Mouse (Mus musculus): ENCODE data around the gene Gm11213. TPM values are rescaled to one million over a fixed set of nuclear protein-coding genes. Genes with fewer than 3 reads are reported as not detected.

Gene Gm11213
- polyA plus RNA-seq, 1 experiment from 2014 or later, result not detected

DNA sequence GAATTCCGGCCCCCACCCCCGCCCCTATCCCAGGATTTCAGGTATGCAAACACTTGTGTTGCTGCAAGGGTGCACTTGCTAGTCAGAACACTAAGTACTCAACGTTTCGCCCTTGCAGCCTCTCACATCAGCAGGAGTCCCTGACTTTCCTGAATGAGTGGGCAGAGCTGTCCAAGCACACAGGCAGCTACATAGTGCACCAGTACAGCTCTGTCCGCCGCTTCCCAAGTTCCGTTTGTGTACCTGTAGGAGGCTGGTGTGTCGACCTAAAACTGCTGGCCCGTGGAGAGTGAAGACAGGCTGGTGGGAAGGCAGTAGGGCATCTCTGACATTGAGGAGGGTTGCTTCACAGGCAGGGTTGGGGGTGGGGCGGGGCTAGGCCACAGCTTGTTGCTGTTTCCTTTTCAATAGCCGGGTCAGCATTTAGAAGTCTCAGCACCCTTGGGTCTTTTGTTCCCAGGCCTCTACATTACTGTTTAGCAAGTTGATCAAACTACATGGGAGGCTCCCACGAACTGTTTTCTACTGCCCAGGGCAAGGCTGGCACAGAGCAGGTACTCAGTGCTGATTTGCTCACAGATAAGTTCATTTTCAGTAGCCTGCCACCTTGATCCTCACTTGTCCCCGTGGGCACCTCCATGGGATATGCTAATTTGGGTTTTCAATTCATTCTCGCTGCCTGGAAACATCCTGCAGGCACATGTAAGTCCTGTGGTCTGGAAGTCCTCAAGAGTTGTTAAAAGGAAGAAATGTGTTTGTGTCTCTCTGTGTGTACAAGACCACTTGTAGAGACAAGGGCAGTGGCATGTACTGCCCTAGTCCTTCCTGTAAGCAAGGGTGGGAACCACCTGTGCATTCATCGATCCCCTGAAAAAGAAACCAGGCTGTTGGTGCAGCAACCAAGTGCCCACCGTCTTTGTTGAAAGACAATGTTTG, 47.7 kb downstream of the Gm11213 start:
- no peak for ATAC-seq (ENCODE audit: low FRiP score)
- 0 out of 2 replicates have a peak, but pooled peaks cover 3% of the 10 kb centered on the region for H3K27me3 ChIP-seq (replicated peaks)
- H3K4me3 ChIP-seq (replicated peaks), result 0 out of 2 replicates have a peak overlapping the region, but pooled peaks have one; percentile 64
- H3K9me3 ChIP-seq (replicated peaks), result no peaks in the 10 kb centered on the region
- no peak overlapping the region for H3K9ac ChIP-seq (replicated peaks)
- peak overlapping the region; percentile 83 for H3K4me2 ChIP-seq
- H3K4me1 ChIP-seq, result peaks cover 21% of the 10 kb centered on the region
- no peak overlapping the region for H3K27ac ChIP-seq (replicated peaks)
- H3K36me3 ChIP-seq, result peaks cover 8% of the 10 kb centered on the region
- 28% methylated on average over 16 of the region's 16 CpGs for WGBS

DNA sequence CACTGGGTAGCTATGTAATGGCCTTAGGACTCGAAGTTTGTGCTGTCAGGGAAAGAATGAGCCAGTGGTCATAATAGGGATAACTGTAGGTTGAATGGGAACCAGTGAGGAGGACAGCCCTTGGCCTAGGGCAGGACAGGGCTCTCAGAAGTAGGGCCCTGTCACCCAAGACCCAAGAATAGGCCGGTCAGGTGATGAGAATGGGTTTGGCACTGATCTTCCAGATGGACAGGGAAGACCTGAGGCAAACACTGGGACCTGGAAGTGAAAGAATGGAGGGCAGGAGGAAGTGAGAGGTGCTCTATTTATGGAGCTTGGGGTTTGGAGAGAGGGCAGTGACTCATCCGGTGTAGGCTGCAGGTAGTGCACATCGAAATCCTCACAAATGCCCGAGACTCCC, 48.4 kb downstream of the Gm11213 start:
- Histone ChIP-seq H3K4me2 (no peak overlapping the region), H3K9ac (replicated peaks) (no peak overlapping the region), H3K9me3 (replicated peaks) (no peaks in the 10 kb centered on the region), H3K36me3 (peaks cover 15% of the 10 kb centered on the region), H3K4me1 (peaks cover 21% of the 10 kb centered on the region), H3K4me3 (replicated peaks) (no peak overlapping the region), H3K27me3 (replicated peaks) (0 out of 2 replicates have a peak, but pooled peaks cover 3% of the 10 kb centered on the region), H3K27ac (replicated peaks) (no peak overlapping the region)
- no peak for ATAC-seq (ENCODE audit: low FRiP score)
- 70% methylated on average over 5 of the region's 5 CpGs for WGBS

DNA sequence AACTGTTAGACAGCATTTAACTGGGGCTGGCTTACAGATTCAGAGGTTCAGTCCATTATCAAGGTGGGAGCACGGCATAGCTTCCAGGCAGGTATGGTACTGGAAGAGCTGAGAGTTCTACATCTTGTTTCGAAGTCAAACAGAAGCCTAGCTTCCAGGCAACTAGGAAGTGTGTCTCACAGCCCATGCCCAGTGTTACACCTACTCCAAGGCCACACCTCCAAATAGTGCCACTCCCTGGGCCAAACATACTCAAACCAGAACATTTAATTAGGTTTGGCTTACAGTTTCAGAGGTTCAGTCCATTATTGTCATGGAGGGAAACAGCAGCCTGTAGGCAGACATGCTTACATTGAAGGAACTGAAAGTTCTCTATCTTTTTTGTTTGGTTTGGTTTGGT, 50.0 kb downstream of the Gm11213 start:
- Histone ChIP-seq H3K36me3 (peaks cover 26% of the 10 kb centered on the region), H3K9ac (replicated peaks) (no peak overlapping the region), H3K4me2 (no peak overlapping the region), H3K4me1 (peaks cover 20% of the 10 kb centered on the region), H3K9me3 (replicated peaks) (no peaks in the 10 kb centered on the region), H3K4me3 (replicated peaks) (no peak overlapping the region), H3K27ac (replicated peaks) (no peak overlapping the region), H3K27me3 (replicated peaks) (0 out of 2 replicates have a peak, but pooled peaks cover 3% of the 10 kb centered on the region)
- ATAC-seq (ENCODE audit: low FRiP score), result no peak
- WGBS, result 90% methylated on average over 2 of the region's 2 CpGs

DNA sequence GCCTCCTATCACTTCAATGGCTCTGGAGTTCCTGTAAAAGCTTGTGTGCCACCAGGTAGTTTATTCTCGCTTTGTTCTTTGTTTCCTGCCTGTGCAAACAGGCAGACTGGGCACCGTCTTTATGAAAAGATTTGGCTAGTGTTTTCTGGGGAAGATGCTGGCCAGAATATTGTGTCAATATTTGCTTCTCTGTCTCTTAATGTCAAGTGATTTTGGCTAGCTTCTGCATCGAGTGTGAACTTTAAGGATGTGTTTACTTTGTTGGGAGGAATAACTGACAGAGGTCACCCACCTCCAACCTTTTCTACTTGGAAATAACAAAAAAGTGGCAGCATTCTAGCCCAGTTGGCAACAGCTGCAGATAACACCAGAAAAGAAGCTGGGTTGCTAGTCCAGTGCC, 50.4 kb downstream of the Gm11213 start:
- no peak overlapping the region for H3K4me3 ChIP-seq (replicated peaks)
- ATAC-seq (ENCODE audit: low FRiP score), result no peak
- 19% methylated on average over 3 of the region's 3 CpGs for WGBS
- no peak overlapping the region for H3K27ac ChIP-seq (replicated peaks)
- no peak overlapping the region for H3K4me2 ChIP-seq
- H3K4me1 ChIP-seq, result peaks cover 16% of the 10 kb centered on the region
- H3K9ac ChIP-seq (replicated peaks), result no peak overlapping the region
- H3K9me3 ChIP-seq (replicated peaks), result no peaks in the 10 kb centered on the region
- 0 out of 2 replicates have a peak, but pooled peaks cover 3% of the 10 kb centered on the region for H3K27me3 ChIP-seq (replicated peaks)
- H3K36me3 ChIP-seq, result peaks cover 29% of the 10 kb centered on the region

DNA sequence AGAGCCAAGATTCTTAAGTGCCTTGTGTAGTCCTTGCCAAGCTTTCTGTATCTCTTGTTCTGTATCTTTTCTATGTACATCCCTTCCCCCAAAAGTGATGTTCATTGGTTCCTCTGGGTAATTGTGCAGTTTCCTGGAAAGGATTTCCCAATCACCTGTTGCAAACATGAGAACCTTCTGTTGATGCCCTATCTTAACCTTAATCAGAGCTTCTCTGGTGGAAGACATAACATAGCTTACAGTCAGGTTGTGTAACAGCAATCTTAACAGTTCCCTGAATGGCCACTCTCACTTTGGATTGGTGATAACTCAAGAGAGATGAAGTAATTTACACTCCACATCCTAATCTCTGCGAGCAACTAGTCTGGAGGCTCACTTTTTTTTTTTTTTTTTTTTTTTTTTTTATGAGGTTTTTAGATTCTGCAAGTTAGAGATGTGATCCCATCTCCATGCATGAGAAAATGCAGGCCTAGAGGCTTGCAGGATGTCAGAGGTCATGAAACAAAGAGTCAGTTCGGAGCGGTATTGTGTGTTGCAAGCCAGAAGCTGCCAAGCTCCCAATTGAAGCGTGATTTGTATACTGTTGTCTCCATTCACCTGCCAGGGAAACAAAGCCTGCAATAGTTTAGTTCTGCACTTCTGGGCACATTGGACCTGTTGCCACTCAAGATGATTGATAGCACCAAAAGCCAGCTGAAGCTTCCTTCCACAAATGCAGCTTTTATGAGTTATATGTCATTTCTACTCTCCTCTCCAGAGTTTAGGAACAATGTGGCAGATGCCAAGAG, 51.1 kb downstream of the Gm11213 start:
- Histone ChIP-seq H3K36me3 (peaks cover 35% of the 10 kb centered on the region), H3K27me3 (replicated peaks) (0 out of 2 replicates have a peak, but pooled peaks cover 3% of the 10 kb centered on the region), H3K4me1 (peaks cover 10% of the 10 kb centered on the region; the same call in 1 of the 2 replicates), H3K4me2 (no peak overlapping the region), H3K27ac (replicated peaks) (no peak overlapping the region), H3K4me3 (replicated peaks) (no peak overlapping the region), H3K9me3 (replicated peaks) (no peaks in the 10 kb centered on the region), H3K9ac (replicated peaks) (no peak overlapping the region)
- no peak for ATAC-seq (ENCODE audit: low FRiP score)
- WGBS, result 15% methylated on average over 4 of the region's 4 CpGs

DNA sequence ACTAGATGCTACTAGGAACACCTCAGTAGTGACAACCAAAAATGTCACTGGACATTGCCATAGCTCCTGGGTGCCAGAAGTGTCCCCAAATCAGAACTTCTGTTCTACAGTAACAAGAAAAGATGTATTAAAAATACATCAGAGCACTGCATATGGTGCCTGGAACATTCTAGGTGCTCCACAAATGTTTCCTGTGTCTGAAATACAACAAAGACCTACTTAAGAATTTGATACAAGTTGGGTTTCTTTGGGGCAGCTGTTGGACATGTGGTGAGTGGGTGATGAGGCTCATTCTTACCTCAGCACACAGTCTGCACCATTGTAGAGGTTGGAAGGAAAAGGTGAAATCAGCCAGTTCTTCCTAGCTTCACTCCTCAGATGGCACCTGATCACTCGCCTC, 52.2 kb downstream of the Gm11213 start:
- Histone ChIP-seq H3K36me3 (peaks cover 38% of the 10 kb centered on the region), H3K9ac (replicated peaks) (no peak overlapping the region), H3K27me3 (replicated peaks) (0 out of 2 replicates have a peak, but pooled peaks cover 3% of the 10 kb centered on the region), H3K27ac (replicated peaks) (no peak overlapping the region), H3K9me3 (replicated peaks) (no peaks in the 10 kb centered on the region), H3K4me2 (no peak overlapping the region), H3K4me1 (peaks cover 6% of the 10 kb centered on the region; the same call in 1 of the 2 replicates), H3K4me3 (replicated peaks) (no peak overlapping the region)
- WGBS, result 95% methylated on average over 1 of the region's 1 CpGs
- no peak for ATAC-seq (ENCODE audit: low FRiP score)

DNA sequence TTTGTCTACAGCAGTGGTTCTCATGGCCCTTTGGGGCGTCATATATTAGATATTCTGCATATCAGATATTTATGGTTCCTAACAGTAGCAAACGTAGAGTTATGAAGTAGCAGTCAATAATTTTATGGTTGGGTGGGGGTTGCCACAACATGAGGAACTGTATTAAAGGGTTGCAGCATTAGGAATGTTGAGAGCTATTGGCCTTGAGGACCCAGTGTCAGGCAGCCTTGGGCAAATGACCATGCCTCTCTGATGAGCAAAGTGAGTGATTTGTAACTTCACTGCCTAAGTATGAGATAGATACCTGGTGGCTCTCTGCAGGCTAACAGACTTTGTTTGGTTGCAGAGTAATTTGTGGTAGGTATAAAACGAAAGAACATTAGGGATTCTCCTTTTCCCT, 54.2 kb downstream of the Gm11213 start:
- Histone ChIP-seq H3K4me2 (no peak overlapping the region), H3K27me3 (replicated peaks) (no peaks in the 10 kb centered on the region), H3K9me3 (replicated peaks) (no peaks in the 10 kb centered on the region), H3K27ac (replicated peaks) (no peak overlapping the region), H3K9ac (replicated peaks) (no peak overlapping the region), H3K36me3 (peaks cover 38% of the 10 kb centered on the region), H3K4me3 (replicated peaks) (no peak overlapping the region), H3K4me1 (peaks cover 21% of the 10 kb centered on the region)
- no peak for ATAC-seq (ENCODE audit: low FRiP score)
- WGBS, result 96% methylated on average over 3 of the region's 3 CpGs

DNA sequence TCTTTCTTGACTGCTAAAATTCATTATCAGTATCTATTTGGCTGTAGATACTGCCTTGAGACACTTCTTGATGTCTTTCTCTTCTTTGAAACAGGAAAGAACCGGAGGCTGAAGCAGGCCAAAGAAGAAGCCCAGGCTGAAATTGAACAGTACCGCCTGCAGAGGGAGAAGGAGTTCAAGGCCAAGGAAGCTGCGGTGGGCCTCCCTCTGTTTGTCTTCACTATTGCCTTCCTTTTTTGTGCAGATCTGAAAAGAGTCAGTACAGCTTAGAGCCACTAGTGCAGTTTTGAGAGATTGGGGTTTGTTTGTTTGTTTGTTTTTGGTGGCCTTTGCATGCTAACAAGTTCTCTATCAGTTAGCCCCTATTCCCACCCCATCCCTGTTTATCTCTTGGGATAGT, 56.6 kb downstream of the Gm11213 start:
- Histone ChIP-seq H3K9me3 (replicated peaks) (no peaks in the 10 kb centered on the region), H3K36me3 (peaks cover 38% of the 10 kb centered on the region), H3K9ac (replicated peaks) (no peak overlapping the region), H3K4me2 (no peak overlapping the region), H3K4me1 (peaks cover 32% of the 10 kb centered on the region), H3K4me3 (replicated peaks) (no peak overlapping the region), H3K27ac (replicated peaks) (no peak overlapping the region), H3K27me3 (replicated peaks) (no peaks in the 10 kb centered on the region)
- no peak for ATAC-seq (ENCODE audit: low FRiP score)
- WGBS, result 86% methylated on average over 3 of the region's 3 CpGs

DNA sequence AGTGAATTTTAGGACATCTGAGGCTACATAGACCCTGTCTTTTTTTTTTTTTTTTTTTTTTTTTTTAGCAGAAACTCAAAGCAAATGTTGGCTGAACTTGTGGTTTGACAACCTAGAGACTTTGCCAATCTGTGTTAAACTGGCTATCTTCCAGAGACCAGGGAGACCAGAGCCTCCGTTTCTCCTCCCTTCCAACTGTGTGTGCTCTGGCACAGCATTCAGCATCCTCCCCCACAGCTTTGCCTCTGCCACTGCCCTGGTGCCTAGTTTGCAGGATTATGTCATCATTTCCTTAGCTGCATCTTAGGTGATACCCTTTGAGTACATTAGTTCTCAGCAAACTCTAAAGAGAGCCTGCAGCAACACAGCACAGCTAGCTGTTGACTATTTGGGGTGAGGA, 57.3 kb downstream of the Gm11213 start:
- ATAC-seq (ENCODE audit: low FRiP score), result no peak
- H3K27ac ChIP-seq (replicated peaks), result no peak overlapping the region
- no peaks in the 10 kb centered on the region for H3K27me3 ChIP-seq (replicated peaks)
- WGBS, result 83% methylated on average over 1 of the region's 1 CpGs
- H3K4me3 ChIP-seq (replicated peaks), result no peak overlapping the region
- H3K36me3 ChIP-seq, result peaks cover 35% of the 10 kb centered on the region
- H3K9me3 ChIP-seq (replicated peaks), result no peaks in the 10 kb centered on the region
- no peak overlapping the region for H3K4me2 ChIP-seq
- peaks cover 32% of the 10 kb centered on the region for H3K4me1 ChIP-seq
- H3K9ac ChIP-seq (replicated peaks), result no peak overlapping the region
